Mouse (Mus musculus): ENCODE results near the gene Hsph1.

Hsph1 gene

DNA sequence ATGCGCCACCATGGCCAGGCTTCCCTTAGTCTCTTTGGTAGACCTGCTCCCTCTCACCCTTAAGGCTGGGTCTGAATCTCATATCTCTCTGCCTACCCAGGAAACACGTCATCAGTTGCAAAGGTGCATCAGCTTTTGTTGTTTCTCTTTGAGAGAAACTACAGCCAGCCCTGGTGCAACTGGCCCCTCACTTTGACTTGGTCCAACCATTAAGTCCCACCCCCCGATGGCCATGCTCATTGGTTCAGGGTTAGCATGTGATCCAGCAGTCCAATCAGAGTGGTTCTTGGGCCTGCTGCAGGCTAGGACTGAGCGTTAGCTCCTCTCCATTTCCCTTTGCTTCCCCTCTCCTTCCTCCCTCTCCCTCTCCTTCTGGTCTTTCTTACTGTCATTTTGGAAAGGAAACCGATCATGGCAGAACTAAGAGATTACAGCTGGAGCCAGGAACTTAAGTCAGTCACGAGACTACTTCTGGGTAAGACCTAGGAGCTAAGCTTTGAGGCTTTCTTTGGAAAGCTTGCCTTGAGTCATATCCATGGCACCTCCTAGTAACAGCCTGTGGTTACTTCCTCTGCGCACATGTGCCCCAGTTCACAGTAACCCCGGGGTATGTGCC, 5.2 kb upstream of the Hsph1 start:
- peak; percentile 73 for DNase-seq

DNA sequence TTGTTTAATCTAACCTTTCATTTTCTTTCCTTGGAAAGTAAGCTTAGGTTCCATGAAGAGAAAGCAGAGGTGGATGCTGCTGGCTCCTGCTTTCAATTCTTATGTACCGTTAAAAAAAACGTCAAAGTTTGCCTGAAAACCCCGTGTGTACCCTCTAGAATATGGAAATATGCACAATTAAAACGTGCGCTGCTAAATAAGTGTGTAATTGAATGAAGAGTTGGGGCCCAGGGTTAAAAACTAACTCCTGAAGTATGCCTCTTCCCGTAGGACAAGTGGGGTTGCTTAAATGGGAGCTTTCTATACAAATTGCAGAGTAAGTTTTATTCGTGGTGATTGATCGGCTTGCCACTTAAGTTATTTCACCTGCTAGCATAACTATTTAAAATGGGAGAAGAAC, 1.1 kb upstream of the Hsph1 start:
- DNase-seq = no peak

DNA sequence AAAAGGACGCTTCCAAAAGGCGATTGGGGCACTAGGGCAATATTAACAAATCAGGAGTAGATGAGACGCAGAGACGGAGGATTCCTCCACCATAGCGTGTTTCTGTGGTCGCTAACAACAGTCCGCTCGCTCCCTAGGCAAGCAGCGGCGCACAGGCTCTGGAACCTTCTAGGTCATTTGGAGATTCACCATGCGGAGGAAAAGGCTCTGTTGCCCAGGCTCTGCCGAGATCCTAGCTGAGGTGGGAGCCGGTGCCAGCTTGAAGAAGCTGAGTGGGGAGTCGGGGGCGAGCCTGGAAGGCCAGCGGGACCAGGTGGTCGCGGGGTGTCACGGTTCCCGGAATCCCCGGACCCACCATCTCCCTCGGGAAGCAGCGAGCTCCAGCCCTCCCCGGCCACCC, 620 bp downstream of the Hsph1 start:
- DNase-seq = peak; percentile 45

DNA sequence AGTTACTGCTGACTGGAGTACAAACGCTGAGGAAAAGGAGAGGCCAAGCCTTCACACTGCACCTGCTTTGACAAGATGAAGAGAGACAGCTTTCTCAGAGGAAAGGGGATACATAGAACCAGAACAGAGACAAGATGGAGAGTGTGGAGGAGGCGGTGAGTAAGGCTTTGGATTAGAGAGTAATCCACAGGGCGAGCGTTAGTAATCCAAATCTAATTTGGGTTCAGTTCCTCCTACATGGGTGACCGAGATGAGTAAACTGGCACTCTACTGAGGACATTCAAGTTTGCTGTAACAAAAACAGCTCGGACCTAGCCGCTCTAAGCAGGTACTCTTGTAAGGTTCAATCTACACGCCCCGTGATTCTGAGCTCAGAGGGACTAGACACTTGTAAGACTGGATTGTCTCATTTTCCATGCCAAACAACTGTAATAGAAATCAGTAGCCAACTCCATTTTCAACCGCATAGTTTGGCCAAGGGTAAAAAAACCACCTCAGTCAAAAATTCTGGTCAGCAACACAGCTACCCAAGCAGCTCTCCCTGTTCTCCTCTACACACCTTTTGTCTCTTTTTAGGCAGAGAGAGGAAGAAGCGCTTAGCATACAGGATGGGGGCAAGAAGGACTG, 1.7 kb downstream of the Hsph1 start:
- DNase-seq = no peak

DNA sequence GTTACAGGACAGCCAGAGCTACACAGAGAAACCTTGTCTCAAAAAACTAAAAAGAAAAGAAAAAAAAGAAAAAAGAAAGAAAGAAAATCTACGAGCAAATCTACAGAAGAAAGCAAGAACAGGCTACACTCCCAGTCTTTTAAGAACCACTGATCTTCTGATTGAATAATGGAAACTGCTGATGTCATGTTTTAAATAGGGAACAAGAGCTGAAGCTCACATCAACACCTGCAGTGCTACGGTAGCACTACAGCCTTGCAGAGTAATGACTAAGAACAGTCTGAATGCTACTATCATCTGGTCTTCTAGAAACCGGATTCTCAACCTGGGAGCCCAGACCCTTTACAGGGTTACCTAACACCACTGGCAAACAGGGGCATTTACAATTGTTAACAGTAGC, 10.6 kb downstream of the Hsph1 start:
- DNase-seq = no peak

DNA sequence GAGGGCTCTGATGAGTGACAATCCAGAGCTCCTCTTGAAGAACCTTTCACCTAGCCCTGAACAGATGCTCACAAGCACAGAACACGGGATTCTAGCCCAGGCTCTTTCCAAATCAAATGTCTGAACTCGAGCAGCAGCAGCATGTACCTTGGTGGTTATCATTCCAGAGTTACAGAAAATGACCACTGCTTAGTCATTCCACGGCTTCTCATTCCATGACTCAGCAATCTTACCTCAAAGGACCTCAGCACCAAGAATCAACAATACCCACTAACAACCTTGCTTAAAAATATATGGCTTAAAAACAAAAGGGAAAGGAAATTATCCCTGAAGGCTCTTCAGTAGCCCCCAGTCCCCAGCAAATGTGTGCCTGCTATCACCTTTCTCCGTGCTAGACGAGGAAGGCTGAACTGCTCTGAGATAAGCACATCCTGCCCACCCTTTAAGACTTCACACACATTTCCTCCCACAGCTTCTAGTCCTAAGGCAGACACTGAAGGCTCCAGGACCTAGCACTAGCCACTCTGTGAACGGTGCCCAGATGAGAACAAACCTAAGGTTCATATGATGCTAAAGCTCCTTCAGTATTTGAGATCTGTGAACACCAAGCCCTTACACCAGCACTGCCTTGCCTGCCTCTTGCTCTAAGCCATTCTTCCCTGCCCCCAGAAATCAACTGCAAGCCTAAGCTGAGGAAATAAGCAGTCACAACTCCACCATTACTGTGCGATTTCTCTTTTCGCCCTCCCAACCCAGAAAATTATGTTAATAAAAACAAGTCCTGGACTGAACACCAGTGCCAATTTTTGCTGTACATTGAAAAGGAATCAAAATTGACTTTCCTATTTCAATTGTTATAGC, 12.1 kb downstream of the Hsph1 start:
- DNase-seq = peak; percentile 52

DNA sequence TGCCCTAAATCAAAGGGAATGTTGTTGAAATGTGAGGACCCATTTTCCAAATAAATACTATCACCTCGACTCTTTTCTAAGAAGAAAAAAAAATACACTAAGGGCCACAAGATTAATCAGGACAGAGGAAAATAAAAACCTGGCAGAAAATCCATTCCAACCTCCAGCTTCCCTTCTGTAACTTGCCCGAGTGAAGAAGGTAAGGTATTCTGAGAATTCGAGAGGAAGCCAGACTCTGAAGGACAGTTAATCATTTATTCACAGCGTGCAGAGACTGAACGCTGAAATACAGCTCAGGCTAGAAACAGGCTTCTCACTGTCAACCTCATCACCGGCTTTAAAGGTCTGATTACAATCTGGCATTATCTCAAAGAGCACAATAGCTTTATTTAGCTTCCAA, 13.5 kb downstream of the Hsph1 start:
- DNase-seq = no peak

DNA sequence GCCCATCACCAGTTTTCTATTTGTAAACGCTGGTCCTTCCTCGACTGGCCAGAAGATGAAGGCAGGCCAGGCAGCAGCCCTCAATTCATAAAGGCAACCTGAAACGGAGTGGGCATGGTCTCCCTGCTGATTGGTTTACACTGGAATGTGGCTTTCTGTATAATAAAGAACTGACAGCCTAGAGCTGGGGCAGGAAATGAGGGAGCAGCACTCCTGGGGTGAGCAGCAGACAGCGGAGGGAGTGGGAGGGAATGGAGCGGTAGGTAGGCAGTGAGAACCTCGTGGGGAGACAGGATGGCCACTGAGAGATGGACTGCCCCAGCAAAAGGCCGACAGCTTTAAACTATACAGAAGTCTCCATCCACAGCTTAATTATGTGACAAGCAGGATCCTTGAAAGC, 14.0 kb downstream of the Hsph1 start:
- no peak for DNase-seq

DNA sequence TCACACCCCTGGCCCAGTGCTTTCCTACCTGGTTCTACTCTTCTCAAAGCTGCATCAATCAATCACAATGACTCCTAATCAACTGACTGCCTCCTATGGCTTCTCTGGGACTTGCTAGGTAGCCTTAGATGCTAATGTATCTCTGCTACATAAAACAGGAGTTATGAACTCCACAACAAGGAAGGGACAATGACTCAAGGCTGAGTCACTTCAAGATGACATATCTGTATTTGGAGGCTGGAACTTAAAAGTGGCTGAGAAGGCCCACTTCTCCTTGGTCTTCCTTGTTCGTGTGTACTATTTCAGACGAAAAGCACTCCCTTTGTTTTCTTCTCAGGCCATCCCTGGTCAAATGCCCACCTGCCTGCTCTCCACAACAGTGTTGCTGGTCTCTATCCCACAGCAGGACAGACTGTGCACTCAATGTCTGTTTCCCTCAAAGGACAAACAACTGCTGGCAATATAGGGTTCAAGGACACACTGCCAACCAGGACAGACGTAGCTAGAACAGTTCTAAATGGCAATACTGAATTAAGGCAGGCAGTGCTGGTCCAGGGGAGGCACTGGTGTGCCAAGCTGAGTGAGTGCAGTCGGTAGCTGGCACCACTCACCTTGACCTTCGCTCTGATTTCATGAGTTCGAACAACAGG, 18.3 kb downstream of the Hsph1 start:
- no peak for DNase-seq

DNA sequence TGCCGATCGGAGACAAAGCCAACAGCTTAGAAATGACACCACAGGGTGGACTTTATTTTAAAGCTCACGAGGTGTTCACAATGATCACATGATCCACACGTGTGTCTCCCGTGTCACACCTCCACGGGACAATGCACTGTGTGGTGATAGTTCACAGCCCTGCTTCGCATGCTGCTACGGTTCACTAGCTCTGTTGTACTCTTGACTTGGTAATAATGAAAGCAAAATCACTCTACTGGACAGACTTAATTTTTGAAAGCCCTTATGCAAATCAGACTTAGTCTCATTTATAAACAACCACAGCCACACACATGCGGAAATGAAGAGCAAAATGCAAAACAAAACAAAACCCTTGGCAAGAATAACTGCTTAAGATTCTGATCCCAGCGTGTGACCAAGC, 19.4 kb downstream of the Hsph1 start:
- DNase-seq = no peak

DNA sequence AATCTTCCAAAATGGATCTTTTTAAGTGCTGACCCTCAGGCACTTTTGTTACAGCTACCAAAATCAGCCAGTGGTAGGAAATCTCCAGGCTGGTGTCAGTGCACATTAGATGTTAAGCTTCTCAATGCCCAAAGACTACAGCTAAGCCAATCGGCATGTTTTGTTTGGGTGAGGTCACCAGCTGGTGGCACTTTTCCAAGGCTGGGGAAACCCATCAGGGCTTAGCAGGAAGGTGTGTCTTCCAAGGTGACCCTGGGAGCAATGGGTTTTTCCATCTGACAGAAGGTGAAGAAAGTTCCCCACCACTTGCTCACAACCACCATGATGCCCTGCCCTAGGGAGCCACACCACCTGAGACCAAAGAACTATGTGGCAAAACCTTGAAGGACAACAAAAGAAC, 20.0 kb downstream of the Hsph1 start:
- no peak for DNase-seq

DNA sequence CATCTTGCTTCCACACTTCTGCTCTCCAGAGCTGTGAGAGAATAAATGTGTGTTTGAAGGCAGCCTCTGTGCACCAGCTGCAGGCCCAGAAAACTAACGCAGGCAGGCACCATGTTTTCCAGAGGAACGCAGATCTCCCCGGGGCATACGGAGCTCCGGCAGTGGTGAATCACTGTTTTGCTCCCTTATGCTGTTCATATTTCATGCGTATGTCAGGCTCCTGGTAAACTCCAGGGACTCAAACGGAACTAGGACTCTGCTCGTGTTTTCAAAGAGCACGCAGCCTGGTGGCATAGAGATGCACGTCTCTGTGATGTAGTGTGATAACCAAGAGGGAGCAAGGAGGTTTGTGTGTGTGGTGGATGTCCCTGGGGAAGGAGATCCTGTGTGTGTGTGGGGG, 23.4 kb downstream of the Hsph1 start:
- DNase-seq = no peak

DNA sequence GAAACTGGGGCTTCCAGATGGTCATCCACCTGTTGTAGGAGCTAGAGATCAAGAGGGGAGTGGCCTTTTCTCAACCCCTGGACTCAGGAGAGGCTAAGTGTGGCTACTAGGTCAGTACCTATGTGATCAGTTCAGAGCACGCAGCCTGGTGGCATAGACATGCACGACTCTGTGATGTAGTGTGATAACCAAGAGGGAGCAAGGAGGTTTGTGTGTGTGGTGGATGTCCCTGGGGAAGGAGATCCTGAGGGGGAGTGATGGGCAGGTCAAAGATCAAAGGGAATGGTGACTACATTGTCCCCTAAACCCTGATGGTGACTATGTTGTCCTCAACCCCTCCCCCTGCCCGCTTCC, 24.0 kb downstream of the Hsph1 start:
- DNase-seq = no peak

DNA sequence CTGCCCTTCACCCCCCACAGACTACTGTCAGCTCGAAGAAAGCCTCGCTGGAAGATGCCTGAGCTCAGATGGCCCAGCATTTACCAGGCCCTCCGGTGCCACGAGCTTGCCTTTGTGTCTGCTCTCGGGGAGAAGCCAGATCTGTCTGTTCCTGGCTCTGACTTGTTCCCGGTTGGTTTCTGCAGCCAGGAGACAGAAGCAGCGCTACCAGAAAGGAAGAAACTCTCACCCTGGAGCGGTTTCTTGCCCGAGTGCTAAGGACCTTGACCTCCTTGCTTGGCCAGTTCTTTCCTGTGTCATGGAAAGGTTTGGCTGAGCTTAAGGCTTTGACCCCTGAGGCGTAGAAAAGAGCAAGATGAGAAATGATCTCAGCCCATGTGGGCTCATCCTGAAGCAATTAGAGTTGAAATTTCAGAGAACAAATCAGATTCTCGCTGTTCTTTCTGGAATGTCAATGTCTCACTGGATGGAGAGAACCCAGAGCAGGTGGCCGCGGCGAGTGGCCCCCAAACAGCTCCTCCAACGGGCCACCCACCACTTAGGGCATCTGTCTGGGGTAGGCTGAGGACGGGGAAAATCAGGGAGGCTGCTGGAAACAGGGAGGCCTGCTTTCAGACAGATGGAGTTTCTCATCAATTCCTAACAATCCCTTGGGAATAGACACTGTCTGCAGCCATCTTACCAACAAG, 24.6 kb downstream of the Hsph1 start:
- DNase-seq = no peak

DNA sequence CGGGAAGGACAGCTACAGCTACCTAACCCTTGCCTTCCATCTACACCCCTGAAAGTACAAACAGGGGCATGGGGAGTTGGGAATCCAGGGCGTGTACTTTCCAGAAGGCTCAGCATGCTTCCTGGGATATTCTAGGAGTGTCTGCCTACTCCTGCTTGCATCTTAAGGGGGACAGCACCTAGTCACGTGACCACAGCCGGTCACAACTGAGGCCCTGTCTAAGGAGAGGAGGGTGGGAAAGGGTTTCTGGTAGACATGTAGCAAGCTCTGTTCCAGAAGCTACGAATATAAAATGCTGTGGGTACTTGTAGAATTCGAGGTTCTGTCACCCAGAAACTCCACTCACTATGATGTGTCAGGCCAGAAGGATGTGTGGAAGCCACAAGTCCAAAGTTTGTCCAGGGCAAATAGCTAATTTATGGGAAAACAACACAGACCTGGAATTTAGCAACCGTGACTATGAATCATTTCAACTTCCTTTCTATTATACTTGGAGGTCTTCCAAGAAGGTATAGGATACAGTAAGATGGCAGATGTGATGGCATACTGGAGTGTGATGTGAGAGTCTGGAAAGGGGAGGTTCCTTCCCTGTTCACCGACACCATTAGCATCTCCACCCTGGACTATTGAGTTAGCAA, 29.0 kb downstream of the Hsph1 start:
- no peak for DNase-seq

DNA sequence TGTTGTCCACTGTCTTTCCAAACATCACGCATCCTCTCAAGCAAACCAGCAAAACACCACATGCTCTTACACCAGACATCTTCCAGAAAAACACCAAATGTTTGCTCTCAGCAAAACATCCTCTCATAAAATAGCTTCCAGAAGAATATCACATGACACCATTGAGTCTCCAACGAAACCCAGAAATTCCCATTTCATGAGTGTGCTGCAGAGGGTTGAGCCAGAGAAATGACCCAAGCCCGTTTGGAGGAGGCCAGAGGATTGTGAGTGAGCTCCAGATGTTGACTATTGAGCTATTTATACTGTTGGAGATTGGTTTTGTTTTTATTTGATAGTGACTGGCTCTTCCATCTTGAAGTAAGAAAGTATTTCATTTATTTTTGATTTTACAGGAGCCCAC, 32.9 kb downstream of the Hsph1 start:
- no peak for DNase-seq

DNA sequence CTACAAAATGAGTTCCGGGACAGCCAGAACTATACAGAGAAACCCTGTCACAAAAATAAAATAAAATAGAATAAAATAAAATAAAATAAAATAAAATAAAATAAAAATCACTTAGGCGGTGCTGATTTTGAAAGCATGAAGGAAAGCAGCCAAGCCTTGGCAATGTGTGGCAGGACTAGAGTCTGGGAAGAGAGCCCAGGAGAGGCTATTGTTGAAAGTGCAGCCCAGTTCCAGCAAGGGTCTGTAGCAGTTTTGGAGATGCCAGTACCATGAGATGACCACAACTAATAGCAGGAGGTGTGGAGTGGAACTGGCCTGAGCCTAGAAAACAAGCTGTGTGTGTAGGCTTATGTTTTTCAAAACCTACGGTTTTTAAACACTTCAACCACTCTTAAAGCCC, 34.2 kb downstream of the Hsph1 start:
- no peak for DNase-seq

DNA sequence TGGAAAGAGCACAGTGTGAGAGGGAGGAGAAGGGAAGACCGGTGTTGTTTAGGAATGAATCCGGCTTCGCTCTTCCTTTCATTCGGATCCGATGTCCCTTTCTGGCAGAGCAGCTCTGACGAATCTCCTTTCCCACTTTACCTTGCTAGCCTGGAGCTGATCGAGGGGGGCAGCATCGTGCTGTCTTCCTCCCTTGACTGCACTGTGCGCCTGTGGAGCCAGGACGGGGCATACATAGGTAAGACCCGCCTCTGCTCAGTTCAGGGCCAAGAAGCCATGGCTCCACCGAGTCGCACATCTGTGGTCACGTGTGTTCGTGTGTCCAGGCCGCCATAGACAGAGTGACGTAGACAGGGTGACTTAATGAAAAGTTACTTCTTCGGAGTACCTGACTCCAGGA, 38.8 kb downstream of the Hsph1 start:
- no peak for DNase-seq

DNA sequence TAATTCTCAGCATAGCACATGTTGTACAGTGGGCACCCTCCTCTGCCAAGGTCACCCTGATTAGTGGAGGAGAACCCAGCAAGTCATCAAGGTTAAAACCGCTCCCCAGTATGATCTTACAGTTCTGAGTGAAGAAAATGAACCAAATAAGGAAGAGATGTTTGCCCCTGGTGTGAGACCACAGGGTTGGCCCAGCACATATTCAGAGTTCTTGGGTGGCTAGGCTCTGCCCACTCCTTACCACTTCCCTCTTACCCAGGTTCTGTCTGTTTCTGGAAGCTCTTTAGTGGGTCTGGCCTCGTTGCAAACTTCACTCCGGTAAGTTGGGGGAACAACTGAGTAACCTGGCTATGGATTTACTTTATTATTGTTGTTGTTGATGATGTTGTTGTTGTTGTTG, 42.0 kb downstream of the Hsph1 start:
- DNase-seq = no peak

DNA sequence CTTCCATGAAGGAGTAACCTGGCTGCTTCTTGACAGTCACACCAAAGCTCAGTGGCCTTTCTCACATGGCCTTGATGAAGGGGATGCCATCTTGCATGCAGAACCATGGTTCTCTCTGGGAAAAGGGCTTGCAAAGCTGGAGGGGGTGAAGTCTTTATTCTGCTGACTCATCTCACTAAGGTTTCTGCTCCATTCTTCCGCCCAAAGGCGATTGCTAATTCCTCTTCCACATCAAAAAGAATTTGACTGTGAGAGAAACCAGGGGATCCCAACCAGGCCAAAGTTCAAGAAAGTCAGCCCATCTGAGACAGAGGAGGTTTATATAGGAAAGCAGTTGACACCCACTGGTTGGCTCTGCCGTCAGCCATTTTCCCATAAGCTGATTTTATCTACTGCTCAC, 46.2 kb downstream of the Hsph1 start:
- DNase-seq = no peak

DNA sequence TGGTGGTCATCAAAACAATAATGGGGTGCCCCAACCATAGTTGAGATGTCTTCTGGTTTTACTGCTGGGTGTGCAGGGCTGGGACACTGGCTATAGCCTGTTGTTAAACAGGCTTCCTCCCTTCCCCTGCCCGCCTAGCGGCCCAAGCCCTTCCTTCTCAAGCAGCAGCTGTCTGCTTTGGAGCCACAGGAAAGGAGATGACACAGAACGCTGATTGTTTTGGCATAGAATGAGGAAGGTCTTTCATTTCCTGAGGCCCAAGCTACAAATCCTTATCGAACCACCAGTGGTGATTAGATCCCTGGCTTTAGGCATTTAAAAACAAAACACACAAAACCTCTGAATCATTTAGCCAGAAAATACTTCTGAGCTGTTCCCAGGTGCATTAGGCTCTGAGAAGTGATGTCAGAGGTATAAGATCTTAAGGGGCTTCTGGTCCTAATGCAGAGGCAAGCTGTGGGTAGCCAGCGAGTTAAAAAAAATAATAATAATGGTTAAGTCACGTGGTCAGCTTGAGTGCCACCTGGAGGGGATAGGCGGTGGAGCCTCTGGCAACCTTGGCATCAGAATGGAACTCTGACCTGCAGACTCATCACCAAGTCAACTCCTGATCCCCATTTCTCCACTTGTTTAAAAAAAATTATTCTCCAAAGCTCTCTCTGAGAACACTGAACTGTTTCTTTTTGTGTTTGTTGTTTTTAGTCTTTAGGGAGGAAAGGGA, 47.2 kb downstream of the Hsph1 start:
- peak; percentile 25 for DNase-seq

DNA sequence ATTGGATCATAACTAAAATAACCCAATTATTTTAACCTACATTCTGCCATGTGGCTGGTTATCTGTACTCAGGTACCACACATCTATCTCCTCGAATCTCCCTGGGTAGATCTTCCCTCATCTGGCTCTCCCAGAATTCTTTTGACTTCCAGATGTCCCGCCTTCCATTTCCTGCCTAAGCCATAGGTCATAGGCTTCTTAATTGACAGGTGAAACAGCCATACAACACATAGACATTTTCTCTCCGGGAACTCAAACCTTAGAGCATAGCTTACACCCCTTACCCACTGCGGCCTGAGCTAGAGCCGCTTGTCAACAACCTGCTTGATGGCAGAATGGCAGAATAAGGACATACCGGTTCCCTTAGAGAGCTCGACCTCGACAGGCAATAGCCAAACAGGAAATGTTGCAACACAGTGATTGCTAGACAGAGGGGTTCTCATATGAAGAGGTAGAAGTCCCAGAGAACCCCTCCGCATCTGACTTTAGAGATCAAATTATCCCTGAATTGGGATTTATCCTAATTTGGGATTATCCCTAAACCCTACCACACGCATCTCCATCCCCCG, 48.8 kb downstream of the Hsph1 start:
- DNase-seq = no peak

Measured in liver (tissue).